Mouse (Mus musculus): ENCODE measurements around the gene Krt8. TPM values are rescaled to one million over a fixed set of nuclear protein-coding genes. Genes with fewer than 3 reads are reported as not detected.

The Krt8 gene
- polyA plus RNA-seq, 1 experiment: 3,924 TPM

GRCm38 (mm10) chr15:101952733-101953474, 51.4 kb downstream of the Krt8 start:
- Histone ChIP-seq H3K36me3 (ENCODE audit: control insufficient read depth, insufficient read depth, low read length) (no peaks in the 10 kb centered on the region), H3K27ac (ENCODE audit: insufficient read depth, low read depth, low read length) (no peak overlapping the region), H3K27me3 (ENCODE audit: control insufficient read depth, insufficient read depth, low read length) (no peaks in the 10 kb centered on the region; the same call in 1 of the 2 replicates), H3K4me3 (ENCODE audit: low read depth, low read length) (no peak overlapping the region), H3K4me1 (ENCODE audit: control insufficient read depth, insufficient read depth, insufficient read length, low read length) (no peaks in the 10 kb centered on the region)
- no peak for TF ChIP-seq CTCF (IDR thresholded peaks at IDR 0.05; ENCODE audit: extremely low read depth, insufficient read length, insufficient replicate concordance, low read depth, low read length)
- no peak for TF ChIP-seq POLR2A (IDR thresholded peaks at IDR 0.05; ENCODE audit: low read depth, low read length)
- 55% methylated on average over 7 of the region's 7 CpGs for WGBS

Other genes with a start within 250 kb of the Krt8 start
- not detected in 2 replicates for gene Krt72, start 218.0 kb downstream of the Krt8 start, polyA plus RNA-seq (2012; rRNA removed)
- not detected in 2 replicates for gene Krt73, start 202.1 kb downstream of the Krt8 start, polyA plus RNA-seq (2012; rRNA removed)
- not detected in 2 replicates for gene Krt2, start 186.3 kb downstream of the Krt8 start, polyA plus RNA-seq (2012; rRNA removed)
- 0.09 TPM in 1 of 2 replicates, not detected in the other for gene Krt1, start 153.7 kb downstream of the Krt8 start, polyA plus RNA-seq (2012; rRNA removed)
- gene Krt77, start 134.8 kb downstream of the Krt8 start, polyA plus RNA-seq (2012; rRNA removed): not detected in 2 replicates
- gene Krt76, start 111.6 kb downstream of the Krt8 start, polyA plus RNA-seq (2012; rRNA removed): not detected in 2 replicates
- 0.09 and 0.10 TPM in 2 replicates for gene Krt4, start 79.7 kb downstream of the Krt8 start, polyA plus RNA-seq (2012; rRNA removed)
- 0.22 and 0.76 TPM in 2 replicates for gene Krt79, start 64.2 kb downstream of the Krt8 start, polyA plus RNA-seq (2012; rRNA removed)
- gene Krt78, start 50.2 kb downstream of the Krt8 start, polyA plus RNA-seq (2012; rRNA removed): 0.18 and 0.23 TPM in 2 replicates
- 141 and 200 TPM in 2 replicates for gene Krt18, start 23.7 kb upstream of the Krt8 start, polyA plus RNA-seq (2012; rRNA removed)
- gene Eif4b, start 69.3 kb upstream of the Krt8 start, polyA plus RNA-seq (2012; rRNA removed): 22.7 and 54.7 TPM in 2 replicates
- 26.4 and 42.5 TPM in 2 replicates for gene Tns2, start 95.9 kb upstream of the Krt8 start, polyA plus RNA-seq (2012; rRNA removed)
- gene Spryd3, start 131.8 kb upstream of the Krt8 start, polyA plus RNA-seq (2012; rRNA removed): 22.7 and 48.8 TPM in 2 replicates
- 5.4 and 22.3 TPM in 2 replicates for gene Igfbp6, start 139.9 kb upstream of the Krt8 start, polyA plus RNA-seq (2012; rRNA removed)
- gene Soat2, start 146.0 kb upstream of the Krt8 start, polyA plus RNA-seq (2012; rRNA removed): 94.1 and 454 TPM in 2 replicates
- gene Zfp740, start 198.8 kb upstream of the Krt8 start, polyA plus RNA-seq (2012; rRNA removed): 5.7 and 13.4 TPM in 2 replicates
- 12.7 and 21.1 TPM in 2 replicates for gene Csad, start 200.2 kb upstream of the Krt8 start, polyA plus RNA-seq (2012; rRNA removed)
- gene Itgb7, start 227.5 kb upstream of the Krt8 start, polyA plus RNA-seq (2012; rRNA removed): 16.4 and 23.2 TPM in 2 replicates

Data from small intestine, adult 2 months (tissue).